Mouse (Mus musculus) lung, embryonic 14.5 days (tissue): ENCODE measurements around the gene Rel. TPM values are rescaled to one million over a fixed set of nuclear protein-coding genes. Genes with fewer than 3 reads are reported as not detected.
A peak's percentile ranks its signal among the peaks of the same experiment; 100 is the strongest.

Experiments used
- ATAC-seq: fragments of 200-750 bp; cut with Nextera tagmentation; 2 replicates; pipeline ENCODE4 v1.8.0; 2017; ENCODE audit warnings: mild to moderate bottlenecking, moderate TSS enrichment, moderate library complexity; ENCODE audit not compliant: insufficient read depth
- DNase-seq: peaks from one replicate; pipeline ENCODE4 v3.0.0-alpha.2; 2015
- H3K27ac ChIP-seq: fragments of 300-500 bp; sonication (generic); 2 replicates; pipeline ENCODE4 v1.5.1; 2014; ENCODE audit warnings: low read depth, mild to moderate bottlenecking, moderate library complexity
- H3K27me3 ChIP-seq: fragments of 300-500 bp; sonication (generic); 2 replicates; pipeline ENCODE4 v1.6.1; 2014; ENCODE audit warnings: low read length, control low read depth; ENCODE audit not compliant: insufficient read depth
- H3K36me3 ChIP-seq: fragments of 300-500 bp; sonication (generic); 2 replicates; pipeline ENCODE4 v1.6.1; 2014; ENCODE audit warnings: control low read depth; ENCODE audit not compliant: insufficient read depth
- H3K4me1 ChIP-seq: fragments of 300-500 bp; sonication (generic); 2 replicates; pipeline ENCODE4 v1.6.1; 2014; ENCODE audit warnings: antibody characterized with exemption, control low read depth; ENCODE audit not compliant: insufficient read depth
- H3K4me2 ChIP-seq: fragments of 300-500 bp; sonication (generic); 2 replicates; pipeline ENCODE4 v1.6.1; 2014; ENCODE audit warnings: mild to moderate bottlenecking
- H3K4me3 ChIP-seq: fragments of 300-500 bp; sonication (generic); 2 replicates; pipeline ENCODE4 v1.5.1; 2014; ENCODE audit warnings: low read depth, low read length
- H3K9ac ChIP-seq: fragments of 300-500 bp; sonication (generic); 2 replicates; pipeline ENCODE4 v1.6.1; 2014
- H3K9me3 ChIP-seq: fragments of 300-500 bp; sonication (generic); 2 replicates; pipeline ENCODE4 v1.6.1; 2016; ENCODE audit warnings: low read depth, low read length, control low read depth
- CTCF ChIP-seq: IDR thresholded peaks from 2 replicates; pipeline ENCODE4 v1.5.1; 2016; ENCODE audit warnings: antibody characterized with exemption, low read depth
- WGBS: fragments of 180-500 bp; shearing (Covaris S2); extraction: QIAGEN DNeasy Blood & Tissue Kit; methylation state at CpG from one replicate; pipeline ENCODE4 v1.1.7; 2014; 5-methylcytosine and 5-hydroxymethylcytosine counted together
- polyA plus RNA-seq: library from polyadenylated mRNA; unstranded; fragments of >200 nt; fragmentation: Nextera tagmentation; extraction: Ambion mirVana; gene quantifications from 2 replicates; pipeline ENCODE4 v1.2.1, GENCODE M21; 2014

Gene Rel
- polyA plus RNA-seq, 1 experiment from 2014 or later = 1.4 TPM

- DNase-seq = no peak
- 79% methylated on average over 3 of the region's 3 CpGs for WGBS
- Histone ChIP-seq H3K4me2 (no peak overlapping the region), H3K36me3 (0 out of 2 replicates have a peak, but pooled peaks cover 3% of the 10 kb centered on the region), H3K9ac (no peak overlapping the region), H3K27ac (no peak overlapping the region), H3K4me3 (no peak overlapping the region), H3K27me3 (no peaks in the 10 kb centered on the region), H3K4me1 (no peaks in the 10 kb centered on the region), H3K9me3 (no peaks in the 10 kb centered on the region)
- no peak for ATAC-seq
- TF ChIP-seq CTCF = no peak
Measured at GRCm38 (mm10) chr11:23744352-23744751, 26.4 kb downstream of the Rel start.

GRCm38 (mm10) chr11:23741386-23741785 is 29.4 kb downstream of the Rel start:
- whole genome bisulfite sequencing = 92% methylated on average over 7 of the region's 7 CpGs
- H3K9ac ChIP-seq = no peak overlapping the region
- H3K27me3 ChIP-seq = no peaks in the 10 kb centered on the region
- DNase-seq (no peak), ATAC-seq (no peak)
- H3K4me3 ChIP-seq = no peak overlapping the region
- H3K4me2 ChIP-seq = no peak overlapping the region
- no peaks in the 10 kb centered on the region for H3K4me1 ChIP-seq
- no peak for TF ChIP-seq CTCF
- no peaks in the 10 kb centered on the region for H3K9me3 ChIP-seq
- no peak overlapping the region for H3K27ac ChIP-seq
- H3K36me3 ChIP-seq = 0 out of 2 replicates have a peak, but pooled peaks cover 3% of the 10 kb centered on the region

GRCm38 (mm10) chr11:23740895-23741294 is 29.9 kb downstream of the Rel start:
- 72% methylated on average over 4 of the region's 4 CpGs for WGBS
- DNase-seq = no peak
- no peaks in the 10 kb centered on the region for H3K4me1 ChIP-seq
- no peak overlapping the region for H3K9ac ChIP-seq
- H3K4me3 ChIP-seq = no peak overlapping the region
- TF ChIP-seq CTCF = no peak
- H3K27me3 ChIP-seq = no peaks in the 10 kb centered on the region
- H3K4me2 ChIP-seq = no peak overlapping the region
- 0 out of 2 replicates have a peak, but pooled peaks cover 3% of the 10 kb centered on the region for H3K36me3 ChIP-seq
- no peaks in the 10 kb centered on the region for H3K9me3 ChIP-seq
- H3K27ac ChIP-seq = no peak overlapping the region
- no peak for ATAC-seq

GRCm38 (mm10) chr11:23735820-23736470 is 34.8 kb downstream of the Rel start:
- no peak for TF ChIP-seq CTCF
- no peak overlapping the region for H3K27ac ChIP-seq
- H3K4me1 ChIP-seq = no peaks in the 10 kb centered on the region
- no peaks in the 10 kb centered on the region for H3K27me3 ChIP-seq
- no peak overlapping the region for H3K4me3 ChIP-seq
- peaks cover 6% of the 10 kb centered on the region for H3K36me3 ChIP-seq
- no peak overlapping the region for H3K4me2 ChIP-seq
- DNase-seq (no peak), ATAC-seq (no peak)
- H3K9ac ChIP-seq = no peak overlapping the region
- H3K9me3 ChIP-seq = no peaks in the 10 kb centered on the region

- Histone ChIP-seq H3K9me3 (no peaks in the 10 kb centered on the region), H3K36me3 (peaks cover 16% of the 10 kb centered on the region)
- no peak for DNase-seq
Measured at GRCm38 (mm10) chr11:23734749-23735286, 36.0 kb downstream of the Rel start.

GRCm38 (mm10) chr11:23732840-23733239 is 37.9 kb downstream of the Rel start:
- peak; percentile 65; the same call in 1 of the 2 replicates for ATAC-seq

More at GRCm38 (mm10) chr11:23734749-23735286, 36.0 kb downstream of the Rel start:
- Histone ChIP-seq H3K27me3 (no peaks in the 10 kb centered on the region), H3K27ac (no peak overlapping the region), H3K4me2 (no peak overlapping the region), H3K4me3 (no peak overlapping the region), H3K9ac (no peak overlapping the region), H3K4me1 (no peaks in the 10 kb centered on the region)
- no peak for TF ChIP-seq CTCF
- no peak for ATAC-seq
- 84% methylated on average over 6 of the region's 6 CpGs for WGBS

GRCm38 (mm10) chr11:23730120-23730519 is 40.6 kb downstream of the Rel start:
- H3K27me3 ChIP-seq = no peaks in the 10 kb centered on the region
- H3K9ac ChIP-seq = no peak overlapping the region
- no peak overlapping the region for H3K27ac ChIP-seq
- no peak for DNase-seq
- no peak overlapping the region for H3K4me2 ChIP-seq
- no peak for ATAC-seq
- 76% methylated on average over 4 of the region's 4 CpGs for WGBS
- H3K4me1 ChIP-seq = no peaks in the 10 kb centered on the region
- TF ChIP-seq CTCF = no peak
- H3K9me3 ChIP-seq = no peaks in the 10 kb centered on the region
- no peak overlapping the region for H3K4me3 ChIP-seq
- peaks cover 47% of the 10 kb centered on the region for H3K36me3 ChIP-seq

More at GRCm38 (mm10) chr11:23732840-23733239, 37.9 kb downstream of the Rel start:
- Histone ChIP-seq H3K4me2 (no peak overlapping the region), H3K9ac (no peak overlapping the region), H3K4me1 (no peaks in the 10 kb centered on the region), H3K9me3 (no peaks in the 10 kb centered on the region), H3K27ac (no peak overlapping the region), H3K36me3 (peaks cover 28% of the 10 kb centered on the region), H3K27me3 (no peaks in the 10 kb centered on the region), H3K4me3 (no peak overlapping the region)
- peak; percentile 32 for DNase-seq
- 47% methylated on average over 1 of the region's 1 CpGs for WGBS
- no peak for TF ChIP-seq CTCF
